Mouse (Mus musculus) limb, embryonic 14.5 days (tissue): Measurements from ENCODE around the gene Shf. TPM values are rescaled to one million over a fixed set of nuclear protein-coding genes. Genes with fewer than 3 reads are reported as not detected.

Source experiments
- ATAC-seq: fragments of 200-750 bp; cut with Nextera tagmentation; 2 replicates; pipeline ENCODE4 v1.8.0; 2017; ENCODE audit warnings: low read depth, moderate number of reproducible peaks, moderate TSS enrichment; ENCODE audit not compliant: low FRiP score
- DNase-seq: peaks from one replicate; pipeline ENCODE4 v3.0.0-alpha.2; 2015; ENCODE audit warnings: low spot score
- H3K27ac ChIP-seq: fragments of 300-500 bp; sonication (generic); replicated peaks from 2 replicates; pipeline ENCODE4 v1.5.1; 2014; ENCODE audit warnings: low read depth, mild to moderate bottlenecking, low read length, moderate library complexity, mixed read lengths
- H3K27me3 ChIP-seq: fragments of 300-500 bp; sonication (generic); 2 replicates; pipeline ENCODE4 v1.6.1; 2014; ENCODE audit warnings: low read length, mixed read lengths; ENCODE audit not compliant: control insufficient read depth, insufficient read depth
- H3K36me3 ChIP-seq: fragments of 300-500 bp; sonication (generic); 2 replicates; pipeline ENCODE4 v1.6.1; 2014; ENCODE audit warnings: mild to moderate bottlenecking, low read length, moderate library complexity, mixed read lengths; ENCODE audit not compliant: control insufficient read depth, insufficient read depth
- H3K4me1 ChIP-seq: fragments of 300-500 bp; sonication (generic); 2 replicates; pipeline ENCODE4 v1.6.1; 2014; ENCODE audit warnings: antibody characterized with exemption, low read length, mixed read lengths; ENCODE audit not compliant: control insufficient read depth, insufficient read depth
- H3K4me2 ChIP-seq: fragments of 300-500 bp; sonication (generic); replicated peaks from 2 replicates; pipeline ENCODE4 v1.6.1; 2014; ENCODE audit warnings: low read depth, mild to moderate bottlenecking, low read length, moderate library complexity; ENCODE audit not compliant: severe bottlenecking
- H3K4me3 ChIP-seq: fragments of 300-500 bp; sonication (generic); replicated peaks from 2 replicates; pipeline ENCODE4 v1.5.1; 2014; ENCODE audit warnings: low read length
- H3K9ac ChIP-seq: fragments of 300-500 bp; sonication (generic); 2 replicates; pipeline ENCODE4 v1.6.1; 2014; ENCODE audit warnings: mild to moderate bottlenecking, low read depth, low read length, moderate library complexity; ENCODE audit not compliant: severe bottlenecking
- H3K9me3 ChIP-seq: fragments of 300-500 bp; sonication (generic); 2 replicates; pipeline ENCODE4 v1.6.1; 2016; ENCODE audit warnings: low read length; ENCODE audit not compliant: control insufficient read depth
- POLR2A ChIP-seq: fragments of 200-500 bp; IDR thresholded peaks from 2 replicates; pipeline ENCODE4 v1.8.0; 2012; ENCODE audit warnings: inconsistent platforms, mild to moderate bottlenecking, moderate library complexity, borderline replicate concordance; ENCODE audit not compliant: insufficient read depth, insufficient read length; ENCODE audit errors: extremely low read depth
- WGBS: fragments of 180-500 bp; shearing (Covaris S2); extraction: QIAGEN DNeasy Blood & Tissue Kit; methylation state at CpG from one replicate; pipeline ENCODE4 v1.1.7; 2014; 5-methylcytosine and 5-hydroxymethylcytosine counted together
- polyA plus RNA-seq, 2 experiments: library from polyadenylated mRNA; depleted of rRNA in 1 of 2; stranded (reverse) in 1 of 2; unstranded in 1 of 2; fragments of >200 nt; fragmentation: Nextera tagmentation in 1 of 2; extraction: Ambion mirVana in 1 of 2; gene quantifications; 2 replicates each; pipeline versions ENCODE4 v1.2.1 to v1.2.3; 2012 to 2014

Shf gene
- polyA plus RNA-seq, 2 experiments, result 6.5 to 34.2 TPM

- Histone ChIP-seq H3K9me3 (no peaks in the 10 kb centered on the region), H3K4me3 (peak within 1 kb of the TSS; percentile 26), H3K36me3 (no peaks in the 10 kb centered on the region), H3K4me2 (peak within 1 kb of the TSS; percentile 43), H3K9ac (no peak within 1 kb of the TSS), H3K27me3 (peaks cover 41% of the 10 kb centered on the region), H3K4me1 (0 out of 2 replicates have a peak, but pooled peaks cover 3% of the 10 kb centered on the region), H3K27ac (no peak within 1 kb of the TSS)
- under 1% methylated on average over 24 of the region's 24 CpGs for WGBS
- no peak; the same call in 1 of the 2 replicates for ATAC-seq
- DNase-seq, result no peak
- no peak for TF ChIP-seq POLR2A
Measured at GRCm38 (mm10) chr2:122313536-122313935, 55.4 kb downstream of the Shf start, which contains the start of gene Duoxa1. TSS of gene Duoxa1 (minus strand) at chr2:122313730.

- 5% methylated on average over 27 of the region's 27 CpGs for WGBS
- 0 out of 2 replicates have a peak, but pooled peaks cover 3% of the 10 kb centered on the region for H3K4me1 ChIP-seq
- no peaks in the 10 kb centered on the region for H3K9me3 ChIP-seq
- peak overlapping the region; percentile 26 for H3K4me3 ChIP-seq
- H3K36me3 ChIP-seq, result no peaks in the 10 kb centered on the region
- peak overlapping the region; percentile 43 for H3K4me2 ChIP-seq
- H3K27ac ChIP-seq, result no peak overlapping the region
- peaks cover 41% of the 10 kb centered on the region for H3K27me3 ChIP-seq
- H3K9ac ChIP-seq, result no peak overlapping the region
- ATAC-seq, result peak; percentile 60
- peak; percentile 78 for DNase-seq
- no peak for TF ChIP-seq POLR2A
Measured at GRCm38 (mm10) chr2:122312722-122313417, 56.1 kb downstream of the Shf start.

GRCm38 (mm10) chr2:122311561-122311960 lies 57.4 kb downstream of the Shf start:
- ATAC-seq, result no peak
- no peak overlapping the region for H3K9ac ChIP-seq
- WGBS, result 68% methylated on average over 2 of the region's 2 CpGs

GRCm38 (mm10) chr2:122309647-122310046 lies 59.3 kb downstream of the Shf start:
- H3K4me3 ChIP-seq, result no peak overlapping the region
- no peak overlapping the region for H3K27ac ChIP-seq
- no peaks in the 10 kb centered on the region for H3K36me3 ChIP-seq
- H3K4me1 ChIP-seq, result 0 out of 2 replicates have a peak, but pooled peaks cover 3% of the 10 kb centered on the region
- WGBS, result 42% methylated on average over 3 of the region's 3 CpGs
- no peak overlapping the region for H3K9ac ChIP-seq
- H3K4me2 ChIP-seq, result no peak overlapping the region
- H3K9me3 ChIP-seq, result no peaks in the 10 kb centered on the region
- H3K27me3 ChIP-seq, result peaks cover 49% of the 10 kb centered on the region
- ATAC-seq (no peak), DNase-seq (no peak)
- no peak for TF ChIP-seq POLR2A

More at GRCm38 (mm10) chr2:122311561-122311960, 57.4 kb downstream of the Shf start:
- no peak overlapping the region for H3K4me3 ChIP-seq
- peaks cover 41% of the 10 kb centered on the region for H3K27me3 ChIP-seq
- no peaks in the 10 kb centered on the region for H3K36me3 ChIP-seq
- DNase-seq, result no peak
- TF ChIP-seq POLR2A, result no peak
- H3K4me1 ChIP-seq, result 0 out of 2 replicates have a peak, but pooled peaks cover 3% of the 10 kb centered on the region
- no peak overlapping the region for H3K27ac ChIP-seq
- no peak overlapping the region for H3K4me2 ChIP-seq
- no peaks in the 10 kb centered on the region for H3K9me3 ChIP-seq

GRCm38 (mm10) chr2:122306184-122306583 lies 62.8 kb downstream of the Shf start:
- H3K4me1 ChIP-seq, result peaks cover 13% of the 10 kb centered on the region; the same call in 1 of the 2 replicates
- H3K4me2 ChIP-seq, result no peak overlapping the region
- WGBS, result 51% methylated on average over 4 of the region's 4 CpGs
- peaks cover 48% of the 10 kb centered on the region for H3K27me3 ChIP-seq
- H3K36me3 ChIP-seq, result no peaks in the 10 kb centered on the region
- TF ChIP-seq POLR2A, result no peak
- no peak overlapping the region for H3K4me3 ChIP-seq
- H3K9ac ChIP-seq, result no peak overlapping the region
- ATAC-seq (no peak), DNase-seq (no peak)
- no peaks in the 10 kb centered on the region for H3K9me3 ChIP-seq
- H3K27ac ChIP-seq, result no peak overlapping the region
